Comparison of ENCODE assay signal across 8 mouse cellular contexts in genomic region chr4:45526846-45527561, GRCm38 (mm10). TPM values are rescaled to one million over a fixed set of nuclear protein-coding genes. Genes with fewer than 3 reads are reported as not detected.
A peak's percentile ranks its signal among the peaks of the same experiment; 100 is the strongest.
DNase-seq lines count a peak whose midpoint lies in the region; ATAC-seq and TF ChIP-seq lines count a peak whose summit lies in the region.

No protein-coding gene starts in this region.

- DNase-seq in heart, adult 2 months, result peak in 1 of 2 experiments; percentile 3
- DNase-seq in heart, postnatal 10 days, result no peak
- peak; percentile 58 for DNase-seq in ES-CJ7 (ENCODE audit: low read depth, low spot score)
- DNase-seq in heart, postnatal 0 days (ENCODE audit: low spot score), result no peak
- no peak for DNase-seq in B cell, adult 2 months
- DNase-seq in cerebellum, adult 11 months, result no peak
- no peak for DNase-seq in left cerebral cortex, postnatal 4 days

- H3K27ac ChIP-seq in heart, adult 2 months, result no peak overlapping the region; the same call in 1 of the 2 replicates
- H3K27ac ChIP-seq in heart, postnatal 0 days (ENCODE audit: low read depth), result peak overlapping the region; percentile 2
- no peak overlapping the region for H3K27ac ChIP-seq in liver, embryonic 16.5 days (ENCODE audit: low read length)

- H3K27me3 ChIP-seq in heart, adult 2 months (ENCODE audit: control insufficient read depth, insufficient read depth, low read length), result no peaks in the 10 kb centered on the region
- no peaks in the 10 kb centered on the region for H3K27me3 ChIP-seq in heart, postnatal 0 days (ENCODE audit: control insufficient read depth, insufficient read depth, low read length)
- no peaks in the 10 kb centered on the region; the same call in 1 of the 2 replicates for H3K27me3 ChIP-seq in liver, embryonic 16.5 days (ENCODE audit: control insufficient read depth, insufficient read depth, low read depth, low read length)

- TF ChIP-seq CTCF in heart, adult 2 months (IDR thresholded peaks at IDR 0.05), result no peak
- no peak for TF ChIP-seq CTCF in heart, postnatal 0 days (IDR thresholded peaks at IDR 0.05; ENCODE audit: low read depth)

- peaks cover 20% of the 10 kb centered on the region for H3K4me1 ChIP-seq in heart, adult 2 months (ENCODE audit: control insufficient read depth, insufficient read depth, low read length)
- H3K4me1 ChIP-seq in heart, postnatal 0 days (ENCODE audit: control insufficient read depth, insufficient read depth), result peaks cover 41% of the 10 kb centered on the region
- peaks cover 73% of the 10 kb centered on the region for H3K4me1 ChIP-seq in liver, embryonic 16.5 days (ENCODE audit: control insufficient read depth, low read depth, low read length)

- H3K79me2 ChIP-seq in heart, adult 2 months (replicated peaks; ENCODE audit: control insufficient read depth, insufficient read depth, low read length), result 0 out of 2 replicates have a peak, but pooled peaks cover 1% of the 10 kb centered on the region

- intact Hi-C loops in heart, adult 2 months (cut with DNase I), result loop anchor here (5.0 kb wide), 1 partner anchor 35 kb away; no protein-coding TSS in a partner anchor
- intact Hi-C loops in heart, postnatal 10 days (cut with DNase I), result no loop called here
- intact Hi-C loops in left cerebral cortex, postnatal 4 days (cut with DNase I), result loop anchor here (5.0 kb wide), 1 partner anchor 105 kb away; no protein-coding TSS in a partner anchor

- no peaks in the 10 kb centered on the region for H3K9me3 ChIP-seq in heart, postnatal 0 days (replicated peaks; ENCODE audit: control insufficient read depth, low read length)
- no peaks in the 10 kb centered on the region for H3K9me3 ChIP-seq in liver, embryonic 16.5 days (replicated peaks; ENCODE audit: control insufficient read depth, low read length)

- no peak for ATAC-seq in heart, postnatal 0 days (ENCODE audit: insufficient read depth, low read depth)
- ATAC-seq in liver, embryonic 16.5 days (ENCODE audit: low read depth), result no peak

- no peak for TF ChIP-seq POLR2A in heart, adult 2 months (IDR thresholded peaks at IDR 0.05; ENCODE audit: insufficient read depth, low read depth, low read length)

- H3K9ac ChIP-seq in heart, adult 2 months (ENCODE audit: low read depth, low read length), result no peak overlapping the region
- no peak overlapping the region for H3K9ac ChIP-seq in heart, postnatal 0 days (replicated peaks; ENCODE audit: low read depth, low read length)
- H3K9ac ChIP-seq in liver, embryonic 16.5 days (ENCODE audit: low read depth, low read length), result peak overlapping the region; percentile 16

- H3K4me3 ChIP-seq in heart, adult 2 months, result peak overlapping the region; percentile 86; the same call in 1 of the 2 replicates
- peak overlapping the region; percentile 94 for H3K4me3 ChIP-seq in heart, postnatal 0 days (ENCODE audit: low read depth, low read length)
- H3K4me3 ChIP-seq in liver, embryonic 16.5 days (ENCODE audit: low read depth, low read length), result peak overlapping the region; percentile 89

- peaks cover 2% of the 10 kb centered on the region for H3K36me3 ChIP-seq in heart, adult 2 months (ENCODE audit: control insufficient read depth, insufficient read depth, low read length)
- 0 out of 2 replicates have a peak, but pooled peaks cover 4% of the 10 kb centered on the region for H3K36me3 ChIP-seq in heart, postnatal 0 days (replicated peaks; ENCODE audit: control insufficient read depth, insufficient read depth, low read length)
- H3K36me3 ChIP-seq in liver, embryonic 16.5 days (ENCODE audit: control insufficient read depth, insufficient read depth), result peaks cover 3% of the 10 kb centered on the region

- peak overlapping the region; percentile 92 for H3K4me2 ChIP-seq in heart, postnatal 0 days (ENCODE audit: low read depth, low read length)
- H3K4me2 ChIP-seq in liver, embryonic 16.5 days (ENCODE audit: low read depth, low read length), result peak overlapping the region; percentile 100

- no peak for TF ChIP-seq EP300 in heart, adult 2 months (IDR thresholded peaks at IDR 0.05; ENCODE audit: insufficient read depth, low read depth, low read length)
- TF ChIP-seq EP300 in heart, postnatal 0 days (IDR thresholded peaks at IDR 0.05; ENCODE audit: low read depth), result no peak

- 75% methylated on average over 2 of the region's 2 CpGs for WGBS in heart, adult 2 months
- WGBS in heart, postnatal 0 days, result 67% methylated on average over 2 of the region's 2 CpGs
- 74% methylated on average over 2 of the region's 2 CpGs for WGBS in liver, embryonic 16.5 days (ENCODE audit: insufficient replicate concordance)

RNA-seq across cellular contexts. Expression of gene Shb, which starts 5.3 kb away (rescaled TPM):
- total RNA-seq in heart, adult 2 months (2021), result 10 to 100 TPM; 27.2 to 43.0 TPM
- 19.2 and 19.4 TPM in 2 replicates for polyA plus RNA-seq in heart, adult 2 months (2012; rRNA removed)
- 10 to 100 TPM; 67.9 to 71.6 TPM for total RNA-seq in heart, postnatal 10 days (2021)
- 54.8 and 79.6 TPM in 2 replicates for total RNA-seq in heart, postnatal 0 days (2014; rRNA removed; ENCODE audit: low replicate concordance)
- polyA plus RNA-seq in heart, postnatal 0 days (2015; fragmentation: Nextera tagmentation; extraction: Ambion mirVana), result 6.5 and 7.4 TPM in 2 replicates
- polyA plus RNA-seq in liver, embryonic 16.5 days (2015; fragmentation: Nextera tagmentation; extraction: Ambion mirVana), result 1.4 and 1.5 TPM in 2 replicates
- total RNA-seq in left cerebral cortex, postnatal 4 days (2021), result 10 to 100 TPM; 23.0 to 25.6 TPM
